Mouse (Mus musculus) thymus, postnatal 4 days (tissue): ENCODE measurements around the gene Lin28a.

Experiments used
- DNase-seq: peaks from one replicate; pipeline ENCODE4 v3.0.0; 2021

The Lin28a gene

DNA sequence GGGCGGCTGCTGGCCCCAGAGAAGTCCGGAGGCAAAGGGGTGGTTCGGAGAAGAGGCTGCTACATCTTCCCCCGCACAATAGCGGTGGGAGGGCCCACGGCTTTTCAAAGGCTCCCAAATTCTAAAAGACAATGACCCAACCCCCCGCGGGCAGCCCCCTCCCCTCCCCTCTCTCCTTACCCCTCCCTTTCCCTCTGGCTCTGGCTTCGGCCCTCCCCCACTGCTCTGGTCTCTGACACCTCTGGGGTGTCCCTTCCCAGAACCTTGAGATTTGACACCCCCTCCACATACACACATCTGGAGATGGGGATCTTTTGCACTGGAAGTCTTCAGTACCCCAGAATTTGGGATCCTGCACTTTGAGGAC, at the start of gene Lin28a:
TSS of gene Lin28a (minus strand) at position 63 of the 367 bp plus-strand sequence.
- no peak for DNase-seq

DNA sequence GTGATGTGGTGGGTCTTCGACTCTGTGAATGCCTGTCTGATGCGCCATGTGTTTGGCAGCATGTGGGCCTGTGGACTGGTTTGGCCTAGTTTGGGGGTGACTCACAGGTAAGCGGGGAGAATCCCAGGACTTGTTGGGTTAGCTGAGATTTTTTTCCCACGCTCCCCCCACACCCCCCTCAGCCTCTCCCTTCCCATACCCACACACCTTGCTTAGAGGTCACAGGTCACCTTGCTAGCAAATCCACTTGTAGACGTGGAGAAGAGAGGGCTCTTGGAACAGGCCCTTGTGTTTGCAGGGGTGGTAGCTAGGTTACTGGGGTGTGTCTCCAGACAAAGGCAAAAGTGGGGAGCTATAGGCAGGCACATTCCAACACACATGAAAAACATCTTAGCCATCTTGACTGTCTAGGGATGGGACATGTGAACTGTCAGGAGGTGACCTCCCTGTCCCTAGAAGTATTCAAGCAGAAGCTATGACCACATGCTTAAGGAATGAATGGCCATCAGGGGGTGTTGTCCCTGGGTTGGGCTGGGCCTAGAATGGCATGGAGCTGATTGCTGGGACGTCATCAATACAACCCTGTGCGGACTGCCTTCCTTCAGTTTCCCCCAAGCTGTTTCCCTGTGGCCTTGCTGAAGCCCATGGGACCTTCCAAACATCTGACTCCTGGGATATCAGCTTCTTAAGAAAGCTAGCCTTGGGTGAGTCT, 49.3 kb upstream of the Lin28a start:
- DNase-seq, result no peak

DNA sequence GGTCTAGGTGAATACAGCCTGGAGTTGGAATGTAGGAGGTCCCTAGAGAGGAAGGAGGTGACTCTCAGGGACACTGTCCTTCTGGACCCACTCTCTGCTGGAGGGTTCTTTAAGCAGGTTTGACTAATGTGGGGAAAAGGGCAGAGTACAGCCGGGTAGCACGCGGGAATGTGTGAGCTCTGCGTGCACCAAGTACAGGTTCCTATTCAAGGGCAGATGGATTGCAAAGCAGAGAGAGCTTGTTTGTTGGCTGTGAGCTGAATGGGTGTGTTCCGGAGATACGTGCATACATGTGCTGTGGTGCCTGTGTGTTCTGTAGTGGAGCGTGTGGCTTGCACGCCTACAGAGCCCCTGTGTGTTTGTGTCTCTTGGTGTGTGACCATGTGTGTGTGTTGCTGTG, 48.7 kb upstream of the Lin28a start:
- no peak for DNase-seq

DNA sequence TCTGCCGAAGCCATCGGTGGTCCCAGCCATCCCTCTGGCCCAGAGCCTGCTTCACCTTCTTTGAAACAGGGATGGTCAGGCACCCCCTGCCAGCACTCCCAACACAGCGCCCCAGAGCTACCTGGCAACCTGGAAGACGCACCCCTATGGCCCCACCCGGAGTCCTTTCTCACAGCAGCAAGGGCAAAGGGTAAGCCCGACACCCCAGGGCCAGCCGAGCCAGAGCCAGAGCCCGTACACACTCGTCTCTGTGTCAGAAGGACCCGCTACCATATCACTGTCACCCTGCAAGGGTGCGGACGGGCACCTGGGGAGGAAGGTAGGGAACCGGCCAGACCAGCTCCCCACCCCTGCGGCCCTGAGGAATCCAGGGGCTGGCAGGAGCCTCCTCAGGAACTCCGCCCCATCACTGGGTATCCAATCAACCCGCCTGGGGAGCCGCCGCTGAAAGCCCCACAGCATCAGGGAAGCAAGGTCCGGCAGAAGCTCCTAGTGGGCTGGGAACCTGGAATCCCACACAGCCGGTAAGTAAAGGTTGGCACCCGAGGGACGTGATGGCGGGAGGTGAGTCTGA, 46.9 kb upstream of the Lin28a start:
- DNase-seq, result no peak

DNA sequence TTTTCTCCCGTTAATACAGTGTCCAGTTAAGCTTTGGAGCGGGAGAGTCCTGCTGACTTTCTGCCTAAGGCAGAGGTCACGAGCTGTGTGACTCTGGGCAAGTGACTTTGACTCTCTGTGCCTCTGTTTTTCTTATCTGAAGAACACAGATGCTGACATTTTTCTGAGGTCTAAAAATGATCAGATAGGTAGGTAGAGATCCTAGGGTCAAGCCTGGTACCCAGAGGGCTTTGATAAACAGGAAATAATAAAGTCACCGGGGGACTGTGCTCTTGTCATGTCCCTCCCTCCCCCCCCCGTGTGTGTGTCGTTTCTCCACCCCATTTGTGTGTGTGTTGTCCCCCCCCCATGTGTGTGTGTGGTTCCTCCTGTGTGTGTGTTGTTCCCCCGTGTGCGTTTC, 43.9 kb upstream of the Lin28a start:
- DNase-seq, result no peak

DNA sequence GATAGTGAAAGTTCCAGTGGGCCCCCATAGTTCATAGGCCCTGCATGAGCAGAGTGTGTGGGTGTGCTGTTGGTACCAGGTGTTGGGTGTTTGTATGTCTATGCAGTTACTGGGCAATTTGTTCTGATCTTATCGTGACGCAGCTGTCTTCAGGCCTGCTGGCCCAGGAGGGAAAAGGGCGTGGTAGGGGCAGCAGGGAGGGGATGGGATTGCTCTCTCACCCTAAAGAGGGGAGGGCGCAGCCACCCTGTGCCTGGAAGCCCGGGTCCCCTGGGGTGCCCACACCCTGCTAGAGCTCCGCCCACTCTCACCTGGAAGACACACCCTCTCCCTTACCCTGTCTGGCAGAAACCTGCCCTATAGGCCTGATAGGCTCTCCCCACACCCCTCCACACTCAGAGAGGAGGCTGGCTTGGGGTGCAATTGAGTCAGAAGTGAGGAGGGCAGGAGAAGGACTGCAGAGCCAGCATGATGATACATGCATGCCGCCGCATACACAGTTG, 43.4 kb upstream of the Lin28a start:
- peak; percentile 65 for DNase-seq

DNA sequence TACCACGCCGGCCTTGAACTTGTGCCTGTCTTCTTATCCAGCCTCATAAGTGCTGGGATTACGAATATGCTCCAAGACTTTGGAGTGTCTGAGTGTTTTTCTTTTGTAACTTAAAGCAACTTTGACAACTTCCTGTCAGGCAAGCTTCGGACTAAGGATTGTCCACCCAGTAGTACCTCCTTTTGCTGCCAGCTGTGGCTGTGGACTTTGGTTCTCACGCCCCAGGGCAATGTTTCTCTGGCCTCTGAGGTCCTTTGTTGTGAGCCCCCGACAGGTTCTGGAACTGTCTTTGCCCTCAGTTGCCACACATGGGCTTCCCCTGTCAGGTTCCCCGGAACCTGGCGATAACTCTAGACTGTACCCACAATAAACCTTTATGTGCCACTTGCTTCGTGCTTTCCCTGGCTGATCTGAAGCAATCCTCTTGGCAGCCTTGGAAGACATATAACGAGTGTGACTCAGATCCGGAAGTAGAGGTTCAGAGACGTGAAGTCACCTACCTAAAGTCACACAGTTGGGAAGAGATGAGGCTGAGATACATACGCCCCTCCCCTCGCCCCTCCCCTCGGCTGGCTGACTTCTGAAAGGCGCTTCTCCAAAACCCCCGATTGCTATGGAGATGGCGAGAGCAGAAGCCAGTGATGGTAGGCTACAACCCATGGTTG, 42.7 kb upstream of the Lin28a start:
- peak; percentile 83 for DNase-seq

DNA sequence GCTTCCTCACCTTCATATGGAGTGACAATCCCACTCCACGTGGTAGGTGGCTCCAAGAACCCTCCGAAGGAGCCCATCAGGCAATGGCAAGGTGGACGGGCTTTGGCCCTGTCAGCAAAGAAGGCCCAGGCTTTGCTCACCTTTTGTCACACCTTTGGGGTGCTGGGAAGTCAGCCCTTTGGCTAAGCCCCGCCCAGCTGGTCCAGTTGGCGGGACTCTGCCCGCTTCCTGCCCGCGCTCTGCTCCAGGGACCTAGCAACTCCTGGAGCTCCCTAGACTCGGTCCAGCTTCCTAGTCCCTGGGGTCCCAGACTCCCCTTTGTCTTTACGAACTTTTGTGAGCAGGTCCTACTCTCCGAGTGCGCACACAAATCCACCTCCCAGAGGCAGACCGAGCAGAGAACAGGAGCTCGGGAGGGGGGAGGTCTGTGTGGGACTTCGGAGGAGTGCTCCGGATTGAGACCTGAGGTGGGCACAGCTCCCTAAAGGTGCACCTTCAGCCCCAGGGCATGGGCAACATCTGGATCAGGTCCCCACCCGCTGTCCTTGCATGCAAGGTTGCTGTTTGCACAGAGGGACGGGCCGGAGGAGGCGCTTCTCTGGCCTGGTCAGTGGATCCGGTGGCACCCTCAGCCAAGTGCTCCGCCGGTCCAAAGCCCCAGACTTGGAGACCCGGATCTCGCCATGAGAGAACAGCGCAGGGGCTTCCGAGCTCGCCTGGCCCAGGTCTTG, 41.7 kb upstream of the Lin28a start, which contains the start of gene Crybg2:
TSS of gene Crybg2 (plus strand) at position 681 of the 731 bp plus-strand sequence.
- no peak for DNase-seq

DNA sequence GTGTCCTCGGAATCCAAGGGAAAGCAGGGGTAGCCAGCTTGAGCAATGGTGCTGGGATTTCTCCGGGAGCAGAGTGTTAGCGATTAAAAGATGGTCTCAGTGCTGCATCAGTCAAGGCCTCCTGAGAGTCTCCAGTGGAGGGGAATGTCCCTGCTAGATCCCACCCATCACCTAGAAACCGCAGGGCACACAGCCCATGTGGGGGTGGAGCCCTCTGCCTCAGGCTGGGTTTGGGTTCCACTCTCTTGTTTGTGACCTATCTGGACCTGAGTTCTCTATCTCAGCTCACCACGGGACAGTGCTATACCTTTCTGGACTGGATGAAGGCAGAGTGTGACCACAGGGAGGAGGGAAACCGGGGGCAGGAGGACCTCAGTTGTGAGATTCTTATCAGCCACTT, 40.3 kb upstream of the Lin28a start:
- no peak for DNase-seq

DNA sequence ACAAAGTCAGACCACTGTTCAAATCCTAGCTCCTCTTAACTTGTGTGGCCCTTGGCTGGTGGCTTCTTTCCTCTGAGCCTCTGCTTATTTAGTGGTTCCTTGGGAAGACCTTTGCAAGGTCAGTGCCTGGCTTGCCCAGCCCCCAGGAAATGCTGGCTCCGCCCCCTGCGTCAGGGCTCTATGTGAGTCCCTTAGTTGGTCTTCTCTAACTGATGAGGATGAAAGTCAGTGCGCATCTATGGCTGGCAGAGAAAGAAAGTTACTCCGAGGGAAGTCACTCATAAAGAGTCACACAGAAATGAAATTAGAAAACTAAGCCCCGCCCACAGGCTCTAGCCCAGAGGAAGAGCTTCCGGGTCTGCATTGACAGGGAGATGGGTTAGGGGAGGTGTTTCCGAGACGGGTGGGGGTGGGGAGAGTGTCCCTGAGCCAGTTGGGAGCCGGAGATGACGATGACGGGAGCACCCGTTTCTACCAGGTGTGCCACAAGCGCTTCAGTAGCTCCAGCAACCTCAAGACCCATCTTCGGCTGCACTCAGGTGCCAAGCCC, 39.6 kb upstream of the Lin28a start:
- peak; percentile 66 for DNase-seq

DNA sequence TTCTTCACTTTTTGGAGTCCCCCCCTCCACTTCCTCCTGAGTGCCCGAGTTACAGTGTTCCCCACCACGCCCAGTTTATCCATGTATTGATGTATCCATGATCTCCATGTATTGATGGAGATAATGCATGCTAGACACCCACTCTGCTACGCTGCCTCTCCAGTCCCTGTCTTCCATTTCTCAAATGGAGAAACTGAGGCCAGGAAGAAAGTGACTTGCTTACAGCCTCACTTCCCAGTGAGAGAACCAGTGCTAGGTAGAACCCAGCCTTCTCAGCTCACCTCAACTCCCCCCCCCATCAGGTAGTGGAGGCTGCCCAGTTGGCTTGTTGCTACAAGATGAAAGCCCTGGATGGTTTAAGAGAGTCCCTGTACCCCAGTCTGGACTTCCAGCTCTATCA, 34.9 kb upstream of the Lin28a start, which contains the start of gene Zfp683:
TSS of gene Zfp683 (plus strand) at position 301 of the 400 bp plus-strand sequence.
- DNase-seq, result no peak

DNA sequence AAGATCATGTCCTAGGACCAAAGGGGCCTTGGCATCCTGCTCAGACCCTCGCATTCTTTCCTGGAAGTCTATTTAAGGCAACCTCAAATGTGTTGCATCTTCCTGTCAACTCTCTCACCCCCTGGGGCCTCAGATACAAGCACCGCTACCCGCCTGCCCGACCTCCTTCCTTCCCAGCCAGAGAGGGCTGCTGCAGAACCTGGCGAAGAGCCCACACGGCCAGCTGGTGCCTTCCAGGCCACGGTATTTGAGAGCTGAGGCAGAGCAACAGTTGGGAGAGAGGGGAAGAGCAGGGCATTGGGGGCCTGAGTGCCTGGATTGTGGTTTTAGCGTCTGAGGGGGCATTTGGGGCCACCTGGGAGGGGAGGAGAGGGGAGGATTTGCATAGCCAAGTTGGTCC, 33.9 kb upstream of the Lin28a start:
- DNase-seq, result peak; percentile 54

DNA sequence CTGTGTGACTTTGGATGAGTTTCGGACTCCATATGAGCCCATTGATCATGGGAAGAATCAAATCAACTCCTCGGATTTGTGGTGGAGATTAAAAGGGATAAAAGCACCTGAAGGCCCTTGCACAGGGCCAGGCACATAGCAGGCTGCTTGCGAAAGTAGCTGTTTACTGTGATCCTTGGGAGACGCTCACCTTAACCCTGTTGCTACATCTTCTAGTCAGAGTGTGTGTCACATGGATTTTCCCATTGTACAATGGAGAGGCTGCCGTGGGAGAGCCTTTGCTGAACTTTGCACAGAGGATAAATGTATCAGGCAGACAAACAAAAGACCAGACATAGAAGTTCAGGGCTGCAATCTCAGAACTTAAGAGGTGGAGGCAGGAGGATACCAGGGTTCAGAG, 33.3 kb upstream of the Lin28a start:
- DNase-seq, result no peak

DNA sequence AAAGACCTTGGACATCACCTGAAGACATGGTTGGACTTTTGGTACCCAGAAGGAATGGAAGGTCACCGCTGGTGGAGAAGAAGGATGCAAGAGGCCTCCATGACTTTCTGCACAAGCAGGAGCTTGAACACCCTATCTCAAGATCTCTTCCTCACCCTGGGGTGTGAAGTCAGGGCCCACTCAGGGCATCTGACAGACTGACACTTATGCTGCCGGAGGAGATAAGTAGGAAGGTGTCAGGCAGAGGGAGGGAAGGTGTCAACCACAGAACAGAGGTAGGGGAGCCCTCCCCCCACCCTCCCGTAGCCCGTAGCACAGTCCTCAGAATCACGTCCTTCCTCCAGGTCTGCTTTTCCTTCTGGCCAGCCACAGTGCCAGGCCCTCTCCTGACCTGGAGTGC, 29.0 kb upstream of the Lin28a start:
- no peak for DNase-seq

DNA sequence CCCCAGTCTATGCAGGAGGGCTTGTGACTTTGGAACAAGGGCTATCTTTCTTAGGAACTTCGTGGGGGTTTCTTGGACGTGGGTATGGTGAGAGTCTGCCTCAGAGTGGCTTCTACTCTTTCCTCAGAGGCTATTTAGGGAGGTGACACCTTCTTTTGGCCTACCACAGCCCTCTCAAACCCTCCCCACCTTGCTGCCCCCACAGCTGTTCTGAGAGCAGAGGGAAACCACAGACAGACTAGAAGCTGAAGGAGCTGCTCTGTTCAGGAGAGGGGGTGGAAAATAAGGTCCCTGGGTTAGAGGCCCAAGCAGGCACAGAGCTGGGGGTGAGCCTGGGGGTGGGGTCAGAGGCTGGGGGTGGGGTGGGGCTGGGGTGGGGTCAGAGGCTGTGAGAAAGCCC, 24.4 kb upstream of the Lin28a start:
- peak; percentile 50 for DNase-seq

DNA sequence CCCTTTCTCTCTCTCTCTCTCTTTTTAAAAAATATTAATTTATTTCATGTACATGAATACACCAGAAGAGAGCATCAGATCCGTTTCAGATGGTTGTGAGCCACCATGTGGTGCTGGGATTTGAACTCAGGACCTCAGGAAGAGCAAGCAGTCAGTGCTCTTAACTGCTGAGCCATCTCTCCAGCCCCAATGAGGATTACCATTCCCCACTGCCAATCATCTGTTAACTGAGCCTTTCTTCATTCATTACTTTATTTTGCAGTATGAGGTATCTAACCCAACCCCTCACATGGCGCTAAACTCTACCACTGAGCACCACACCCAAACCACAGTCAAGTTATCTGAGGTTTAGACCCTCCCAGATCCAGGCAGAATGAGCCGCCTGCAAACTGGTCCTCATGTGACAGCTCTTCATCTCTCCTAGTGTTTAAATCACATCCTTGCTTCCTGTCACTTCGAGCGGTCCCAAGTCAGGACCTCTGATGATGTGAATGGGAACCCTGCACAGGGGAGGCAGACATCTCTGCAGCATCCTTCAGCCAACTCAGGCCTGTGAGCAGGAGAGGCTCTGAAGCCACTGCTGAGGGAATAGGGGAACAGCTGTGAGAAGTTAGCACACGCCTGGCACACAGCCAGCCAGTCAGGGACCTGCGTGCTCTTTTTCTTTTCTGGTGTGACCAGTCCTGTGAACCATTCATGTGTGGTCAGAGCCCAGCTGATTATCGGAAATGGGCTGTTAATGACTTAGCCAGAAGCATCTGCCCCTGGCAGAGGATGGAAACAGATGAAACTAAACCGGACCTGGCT, 22.9 kb upstream of the Lin28a start:
- DNase-seq, result peak; percentile 30

DNA sequence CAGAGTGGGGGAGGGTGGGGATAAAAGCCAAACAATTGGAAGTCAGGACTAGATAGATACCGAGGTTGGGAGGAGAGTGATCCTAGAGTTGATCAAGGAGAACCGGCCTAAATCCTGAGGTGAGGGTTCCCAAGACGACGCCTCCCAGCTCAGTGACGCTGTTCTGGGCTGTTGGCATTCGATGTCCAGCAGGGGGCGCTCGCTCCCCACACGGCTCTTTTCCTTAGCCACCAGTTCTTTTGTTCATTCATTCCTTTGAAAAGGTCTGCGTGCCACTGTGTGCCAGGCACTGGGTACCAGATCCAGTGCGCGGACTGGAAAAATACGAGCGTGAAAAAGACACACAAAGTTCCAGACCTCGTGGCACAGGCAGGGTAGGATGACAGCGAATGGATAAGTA, 17.3 kb upstream of the Lin28a start:
- DNase-seq, result peak; percentile 93

DNA sequence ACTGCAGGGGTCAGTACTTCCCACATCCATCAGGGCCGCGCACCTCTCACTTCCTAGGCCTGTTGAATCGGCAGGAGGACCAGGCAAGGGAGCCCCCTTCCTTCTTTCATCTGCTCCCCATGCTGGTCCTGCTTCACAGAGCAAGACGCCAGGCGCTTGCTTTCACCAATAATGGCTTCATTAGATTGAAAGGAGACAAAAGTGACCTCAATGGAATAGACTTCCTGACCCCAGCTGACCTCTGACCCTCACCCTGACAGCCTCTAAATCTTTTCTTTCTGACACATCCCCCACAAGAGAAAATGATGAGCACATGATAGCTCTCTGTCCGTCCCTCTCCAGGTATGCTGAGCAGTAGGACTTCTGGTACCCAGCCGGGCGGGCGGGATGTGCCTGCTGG, 7.2 kb upstream of the Lin28a start:
- DNase-seq, result no peak

DNA sequence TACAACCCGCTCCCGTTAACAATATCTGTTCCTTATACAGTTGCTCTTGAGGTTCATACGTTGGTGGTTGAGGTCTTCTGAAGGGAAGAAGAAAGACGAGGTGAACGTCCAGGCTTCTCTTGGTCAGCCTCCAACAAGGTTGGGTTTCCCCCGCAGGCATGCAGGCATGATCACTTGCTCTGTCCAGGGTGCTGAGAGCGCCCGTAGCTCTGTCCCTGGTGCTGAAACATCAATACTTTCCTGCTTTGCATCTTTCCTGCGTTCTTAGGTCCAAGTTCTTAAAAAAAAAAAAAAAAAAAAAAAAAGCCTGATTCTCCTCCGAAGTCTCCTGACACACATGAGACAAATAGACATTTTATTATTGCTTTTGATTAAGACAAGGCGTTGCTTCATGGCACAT, 2.0 kb upstream of the Lin28a start:
- peak; percentile 77 for DNase-seq

DNA sequence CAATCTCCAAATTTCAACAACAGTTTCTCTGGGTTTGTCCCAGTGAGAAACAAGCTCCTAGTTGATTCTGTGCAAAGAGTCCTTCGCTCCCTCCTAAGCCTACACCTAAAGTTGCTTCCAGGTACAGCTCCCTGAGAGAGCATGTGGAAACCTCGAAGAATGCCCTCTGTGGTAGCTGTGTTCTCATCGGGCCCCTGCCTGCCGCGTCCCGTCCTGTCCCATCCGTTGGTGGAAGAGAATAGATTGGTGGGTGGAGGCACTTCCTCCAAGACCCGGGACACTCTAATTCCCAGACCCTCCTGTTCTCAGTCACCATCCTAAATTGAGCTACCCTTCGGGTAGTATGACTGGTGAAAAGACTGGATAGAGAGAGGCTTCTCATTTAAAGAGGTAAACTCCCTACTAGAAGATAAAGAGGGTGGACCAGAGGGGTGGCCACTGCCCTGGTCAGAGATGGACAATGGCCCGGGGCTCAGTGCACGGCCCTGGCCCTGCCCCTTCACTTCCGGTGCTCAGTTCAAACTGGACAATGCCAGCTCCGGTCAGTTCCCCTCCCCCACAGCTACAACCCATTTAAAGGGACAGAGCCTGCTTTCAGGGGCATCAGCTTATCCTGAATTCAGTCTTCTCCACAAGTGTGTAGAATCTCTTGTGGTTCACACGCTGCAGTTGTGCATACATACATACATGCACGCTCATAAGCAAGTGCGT, 1.2 kb upstream of the Lin28a start:
- DNase-seq, result no peak

DNA sequence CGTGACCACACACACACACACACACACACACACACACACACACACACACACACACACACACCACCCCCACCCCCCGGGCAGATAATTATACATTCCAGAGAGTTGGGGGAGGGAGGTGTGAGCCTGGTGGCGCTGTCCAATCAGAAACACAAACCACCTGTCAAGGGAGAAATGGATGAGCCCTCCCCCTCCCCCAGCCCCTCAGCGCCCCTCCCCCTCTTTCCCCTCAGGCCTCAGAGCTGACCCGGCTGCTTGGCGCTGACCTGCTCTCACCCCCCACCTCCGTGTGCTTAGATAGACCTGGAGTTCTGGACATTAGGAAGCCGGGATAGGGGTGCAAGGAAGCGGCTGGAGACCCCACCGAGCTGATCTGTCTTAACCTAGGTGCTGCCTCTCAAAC, 569 bp upstream of the Lin28a start:
- no peak for DNase-seq
